In the genomic region with DNA sequence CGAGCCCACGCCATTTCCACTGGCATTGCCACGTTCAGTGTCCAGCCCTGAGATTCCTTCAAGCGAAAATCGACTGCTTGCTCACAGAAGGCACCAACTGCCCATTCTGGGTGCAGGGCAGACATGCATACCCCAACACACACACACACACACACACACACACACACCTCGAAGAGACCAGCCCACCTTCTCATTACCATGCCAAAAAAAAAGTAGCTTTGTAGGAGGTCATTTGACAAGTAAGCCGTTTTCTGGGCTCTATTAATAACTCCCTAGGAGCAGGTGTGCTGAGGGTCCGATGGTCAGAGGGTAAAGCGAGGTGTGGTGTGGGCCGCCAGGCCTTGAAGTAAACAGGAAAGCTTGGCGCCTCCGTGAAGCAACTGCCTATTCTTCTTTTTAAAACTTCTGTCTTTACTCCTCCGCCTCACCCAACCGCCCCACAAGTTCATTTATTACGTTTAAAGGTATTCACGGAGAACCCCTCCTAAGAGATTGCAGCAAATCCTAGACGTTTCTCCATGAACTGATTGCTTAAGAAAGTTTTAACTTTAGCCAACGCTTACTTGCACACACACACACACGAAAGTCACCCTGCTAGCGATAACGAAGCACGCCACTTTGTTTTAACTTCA, we compare ENCODE assay signal across 8 mouse cellular contexts. TPM values are rescaled to one million over a fixed set of nuclear protein-coding genes. Genes with fewer than 3 reads are reported as not detected.
DNase-seq lines count a peak whose midpoint lies in the region; ATAC-seq and TF ChIP-seq lines count a peak whose summit lies in the region.

No protein-coding gene starts in this region.

- no peak for TF ChIP-seq CTCF in MEL (IDR thresholded peaks at IDR 0.05 in 2 of 3, conservative IDR thresholded peaks at IDR 0.05 in 1 of 3; ENCODE audit: control insufficient read depth in 1 of 3, insufficient read depth in 1 of 3, low read depth in 2 of 3, low read length in 3 of 3, poor library complexity in 1 of 3, severe bottlenecking in 1 of 3)

- H3K4me2 ChIP-seq in heart, embryonic 14.5 days (ENCODE audit: low read length): peak overlapping the region; percentile 66
- H3K4me2 ChIP-seq in liver, embryonic 11.5 days: peak overlapping the region; percentile 92
- H3K4me2 ChIP-seq in neural tube, embryonic 14.5 days (ENCODE audit: low read depth, low read length): peak overlapping the region; percentile 79

- intact Hi-C loops in left cerebral cortex, postnatal 36 days (cut with DNase I): loop anchor here (2.0 to 5.0 kb wide), 4 partner anchors 51 to 269 kb away; no protein-coding TSS in a partner anchor

- H3K27me3 ChIP-seq in MEL (ENCODE audit: control insufficient read depth in 1 of 2, insufficient read depth in 2 of 2, low read length in 2 of 2): no peaks in the 10 kb centered on the region; a peak in 1 of 4 replicates
- no peaks in the 10 kb centered on the region for H3K27me3 ChIP-seq in heart, embryonic 14.5 days (ENCODE audit: control insufficient read depth, insufficient read depth, low read length)
- no peaks in the 10 kb centered on the region for H3K27me3 ChIP-seq in liver, embryonic 11.5 days (replicated peaks; ENCODE audit: control insufficient read depth, insufficient read depth, low read length)
- H3K27me3 ChIP-seq in neural tube, embryonic 14.5 days (ENCODE audit: control insufficient read depth, insufficient read depth, low read length): no peaks in the 10 kb centered on the region

- no peaks in the 10 kb centered on the region for H3K9me3 ChIP-seq in MEL (replicated peaks; ENCODE audit: insufficient read depth, low read length)
- no peaks in the 10 kb centered on the region for H3K9me3 ChIP-seq in heart, embryonic 14.5 days (ENCODE audit: control insufficient read depth, low read length)
- no peaks in the 10 kb centered on the region for H3K9me3 ChIP-seq in liver, embryonic 11.5 days (ENCODE audit: control insufficient read depth, low read length)
- H3K9me3 ChIP-seq in neural tube, embryonic 14.5 days (ENCODE audit: control insufficient read depth, low read length): no peaks in the 10 kb centered on the region

- TF ChIP-seq POLR2A in MEL (IDR thresholded peaks at IDR 0.05; ENCODE audit: control insufficient read depth in 1 of 2, insufficient read depth in 1 of 2, low read depth in 1 of 2, low read length in 2 of 2, poor library complexity in 1 of 2): no peak

- no peak for TF ChIP-seq RAD21 in MEL (IDR thresholded peaks at IDR 0.05; ENCODE audit: low read depth, low read length)

- peaks cover 8 to 27% of the 10 kb centered on the region in 2 experiments for H3K4me1 ChIP-seq in MEL (ENCODE audit: control insufficient read depth in 1 of 2, insufficient read depth in 2 of 2, low read length in 2 of 2)
- H3K4me1 ChIP-seq in heart, embryonic 14.5 days (ENCODE audit: control insufficient read depth in 2 of 2, insufficient read depth in 2 of 2, low read length in 2 of 2): peaks cover 15 to 45% of the 10 kb centered on the region in 2 experiments
- H3K4me1 ChIP-seq in liver, embryonic 11.5 days (replicated peaks; ENCODE audit: control insufficient read depth, insufficient read depth, low read length): peaks cover 21% of the 10 kb centered on the region
- H3K4me1 ChIP-seq in neural tube, embryonic 14.5 days (ENCODE audit: control insufficient read depth, insufficient read depth, low read length): no peaks in the 10 kb centered on the region

- no peak overlapping the region for H3K9ac ChIP-seq in MEL (ENCODE audit: control insufficient read depth, low read depth, low read length, poor library complexity, severe bottlenecking)
- peak overlapping the region; percentile 90 for H3K9ac ChIP-seq in heart, embryonic 14.5 days (ENCODE audit: low read length)
- peak overlapping the region; percentile 7; the same call in 1 of the 2 replicates for H3K9ac ChIP-seq in liver, embryonic 11.5 days (ENCODE audit: low read depth, low read length)
- H3K9ac ChIP-seq in neural tube, embryonic 14.5 days (replicated peaks; ENCODE audit: low read depth, low read length): peak overlapping the region; percentile 43; the same call in 1 of the 2 replicates

- TF ChIP-seq EP300 in MEL (IDR thresholded peaks at IDR 0.05; ENCODE audit: low read depth in 1 of 2, low read length in 2 of 2): no peak

- DNase-seq in 416B (ENCODE audit: low read depth) (peak; percentile 49), MEL (ENCODE audit: low read depth, low spot score) (no peak), adipocyte (ENCODE audit: low spot score) (no peak)
- no peak for DNase-seq in liver, embryonic 11.5 days (ENCODE audit: low spot score)
- DNase-seq in left cerebral cortex, postnatal 36 days (ENCODE audit: low spot score in 2 of 2): no peak
- DNase-seq in cerebellum, adult 8-10 months: no peak

- H3K79me2 ChIP-seq in MEL (ENCODE audit: control insufficient read depth, insufficient read depth, low read length, poor library complexity): no peaks in the 10 kb centered on the region

- H3K27ac ChIP-seq in MEL (ENCODE audit: control insufficient read depth, low read depth, low read length): no peak overlapping the region
- peak overlapping the region; percentile 98 for H3K27ac ChIP-seq in heart, embryonic 14.5 days (replicated peaks in 1 of 2; ENCODE audit: control insufficient read depth in 1 of 2, insufficient read depth in 1 of 2, low read depth in 2 of 2, low read length in 2 of 2)
- 0 out of 2 replicates have a peak overlapping the region, but pooled peaks have one; percentile 9 for H3K27ac ChIP-seq in liver, embryonic 11.5 days (ENCODE audit: low read depth, low read length)
- peak overlapping the region; percentile 18; the same call in 1 of the 2 replicates for H3K27ac ChIP-seq in neural tube, embryonic 14.5 days (ENCODE audit: low read depth, low read length)

- H3K36me3 ChIP-seq in MEL (ENCODE audit: control insufficient read depth in 1 of 2, insufficient read depth in 2 of 2, low read length in 2 of 2): peaks cover 0 to 18% of the 10 kb centered on the region in 2 experiments; a peak in 2 of 4 replicates
- H3K36me3 ChIP-seq in heart, embryonic 14.5 days (ENCODE audit: control insufficient read depth, insufficient read depth, low read length): peaks cover 37% of the 10 kb centered on the region
- H3K36me3 ChIP-seq in liver, embryonic 11.5 days (ENCODE audit: control insufficient read depth, insufficient read depth, low read length): peaks cover 4% of the 10 kb centered on the region; the same call in 1 of the 2 replicates
- H3K36me3 ChIP-seq in neural tube, embryonic 14.5 days (ENCODE audit: control insufficient read depth, insufficient read depth, low read length): no peaks in the 10 kb centered on the region

- no peak for ATAC-seq in heart, embryonic 14.5 days (ENCODE audit: insufficient number of reproducible peaks, insufficient read depth, low FRiP score, low read depth)
- no peak for ATAC-seq in liver, embryonic 11.5 days (replicated peaks; ENCODE audit: low FRiP score)
- ATAC-seq in neural tube, embryonic 14.5 days (ENCODE audit: low read depth): no peak

- WGBS in heart, embryonic 14.5 days: 5% methylated on average over 22 of the region's 22 CpGs
- WGBS in liver, embryonic 11.5 days: 12% methylated on average over 22 of the region's 22 CpGs
- WGBS in neural tube, embryonic 14.5 days: 8% methylated on average over 22 of the region's 22 CpGs

- H3K4me3 ChIP-seq in MEL (ENCODE audit: control insufficient read depth in 1 of 2, insufficient read depth in 1 of 2, low read depth in 2 of 2, low read length in 2 of 2): 0 out of 4 replicates have a peak overlapping the region, but pooled peaks of 1 of the 2 experiments have one; percentile 4
- peak overlapping the region; percentile 63 to 65 for H3K4me3 ChIP-seq in heart, embryonic 14.5 days (ENCODE audit: control insufficient read depth in 1 of 2, insufficient read depth in 1 of 2, low read depth in 1 of 2, low read length in 2 of 2)
- H3K4me3 ChIP-seq in liver, embryonic 11.5 days (ENCODE audit: low read depth, low read length): peak overlapping the region; percentile 60
- H3K4me3 ChIP-seq in neural tube, embryonic 14.5 days (ENCODE audit: low read depth, low read length): peak overlapping the region; percentile 47

TF ChIP-seq in MEL, 35 proteins besides CTCF, POLR2A, EP300 and RAD21:
- no peak for TF ChIP-seq MEF2A (IDR thresholded peaks at IDR 0.05; ENCODE audit: extremely low read depth, insufficient replicate concordance, low read depth, low read length, poor library complexity, severe bottlenecking)
- no peak for TF ChIP-seq MAFK (IDR thresholded peaks at IDR 0.05; ENCODE audit: borderline replicate concordance, low read depth, low read length)
- no peak for TF ChIP-seq NRF1 (IDR thresholded peaks at IDR 0.05; ENCODE audit: insufficient read depth, low read depth, low read length, poor library complexity, severe bottlenecking)
- TF ChIP-seq ZNF384 (IDR thresholded peaks at IDR 0.05; ENCODE audit: low read depth, low read length): 0 out of 2 replicates have a peak, but pooled peaks have one; percentile 5
TF ChIP-seq in MEL: peak in this region for 1.

RNA-seq across cellular contexts. Expression of a gene that starts 1.3 kb away (rescaled TPM):
- total RNA-seq in MEL (2012; rRNA removed): 0.08 and 0.10 TPM in 2 replicates
- polyA plus RNA-seq in MEL (2012; ENCODE audit: insufficient read depth in 1 of 2, insufficient read length in 2 of 2, low read depth in 1 of 2, low replicate concordance in 2 of 2, missing spikeins in 1 of 2): under 1 TPM in 1 of 2 experiments, not detected in 1; 0.13 TPM
- 74.7 and 79.5 TPM in 2 replicates for polyA plus RNA-seq in heart, embryonic 14.5 days (2014; fragmentation: Nextera tagmentation; extraction: Ambion mirVana)
- 17.8 and 18.7 TPM in 2 replicates for polyA plus RNA-seq in liver, embryonic 11.5 days (2014; fragmentation: Nextera tagmentation; extraction: Ambion mirVana)
- polyA plus RNA-seq in neural tube, embryonic 14.5 days (2014; fragmentation: Nextera tagmentation; extraction: Ambion mirVana): 29.1 and 30.2 TPM in 2 replicates
- 100 to 1,000 TPM in 1 of 2 experiments, 10 to 100 TPM in 1; 87.4 to 104 TPM for total RNA-seq in left cerebral cortex, postnatal 36 days (2021)

Comparison
In these comparisons a context has a peak if more than half of its experiments do, and no peak if none do; other contexts are left out.
1. RNA of a gene that starts 1.3 kb away (polyA plus RNA-seq): 74.7 to 79.5 TPM in heart, embryonic 14.5 days, 29.1 to 30.2 TPM in neural tube, embryonic 14.5 days and 17.8 to 18.7 TPM in liver, embryonic 11.5 days; 0.13 TPM in MEL; every median in the first group is over 10 times any median in the second.
2. Peak in every context shown above with its lines, with median percentiles within 50 percentile points of each other: H3K4me2 ChIP-seq.